Mouse (Mus musculus) cortical plate, adult 2 months (tissue): Measurements from ENCODE around the gene Cry2.

Experiments used
- CTCF ChIP-seq: fragments of 200-500 bp; IDR thresholded peaks from 2 replicates; pipeline ENCODE4 v1.5.1; 2011; ENCODE audit warnings: mild to moderate bottlenecking, control low read depth, low read length; ENCODE audit not compliant: insufficient read depth; ENCODE audit errors: extremely low read depth
- POLR2A ChIP-seq: fragments of 200-500 bp; IDR thresholded peaks from 2 replicates; pipeline ENCODE4 v1.6.1; 2011; ENCODE audit warnings: mild to moderate bottlenecking, low read length, control low read depth; ENCODE audit not compliant: insufficient read depth; ENCODE audit errors: extremely low read depth

GRCm38 (mm10) chr2:92381161-92381560, 52.7 kb downstream of the Cry2 start:
- no peak for TF ChIP-seq POLR2A
- TF ChIP-seq CTCF: no peak
